Mouse (Mus musculus): Measurements from ENCODE around the gene Slc16a6. TPM values are rescaled to one million over a fixed set of nuclear protein-coding genes. Genes with fewer than 3 reads are reported as not detected.

Gene Slc16a6
- total RNA-seq, 2 experiments from 2014 or later, result 10.9 to 19.9 TPM

DNA sequence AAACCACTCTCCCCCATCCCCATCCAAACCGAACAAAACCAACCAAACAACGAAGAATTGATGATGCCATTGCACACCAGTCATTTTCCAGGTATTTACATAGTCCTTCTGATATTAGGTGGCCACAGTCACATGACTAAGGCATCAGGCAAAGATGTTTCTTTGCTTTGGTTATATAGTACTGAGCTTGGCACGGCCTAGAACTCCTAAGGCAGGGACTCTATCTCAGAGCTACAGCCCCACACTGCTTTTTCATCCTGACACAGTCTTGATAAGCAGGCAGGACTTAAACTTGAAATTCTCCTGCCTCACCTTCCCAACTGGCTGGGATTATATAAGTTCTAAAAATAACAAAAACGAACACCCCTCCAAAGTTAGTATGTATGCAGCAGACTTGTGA lies 8.3 kb downstream of the Slc16a6 start:
- no peak for DNase-seq
- intact Hi-C loops (cut with DNase I; ENCODE audit: low total_unique reads), result no loop called here

DNA sequence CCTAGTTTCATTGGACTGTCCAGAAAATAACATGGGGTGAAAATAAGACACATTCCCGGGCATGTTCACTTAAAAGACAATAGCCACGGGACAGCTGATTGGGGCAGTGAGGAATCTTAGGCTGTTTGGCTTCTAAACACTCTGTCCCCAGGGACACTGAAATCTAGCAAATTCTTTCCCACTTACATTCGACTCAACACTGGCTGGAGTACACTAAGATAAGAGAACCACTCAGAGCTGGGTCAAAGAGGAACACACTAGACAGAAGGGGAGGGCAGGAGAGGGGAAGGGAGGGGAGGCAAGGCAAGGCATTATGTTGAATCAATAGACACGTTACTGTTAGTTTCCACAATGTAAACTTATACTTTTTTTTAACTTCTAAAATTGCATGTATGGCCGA lies 12.8 kb downstream of the Slc16a6 start:
- no peak for DNase-seq
- intact Hi-C loops (cut with DNase I; ENCODE audit: low total_unique reads), result no loop called here

DNA sequence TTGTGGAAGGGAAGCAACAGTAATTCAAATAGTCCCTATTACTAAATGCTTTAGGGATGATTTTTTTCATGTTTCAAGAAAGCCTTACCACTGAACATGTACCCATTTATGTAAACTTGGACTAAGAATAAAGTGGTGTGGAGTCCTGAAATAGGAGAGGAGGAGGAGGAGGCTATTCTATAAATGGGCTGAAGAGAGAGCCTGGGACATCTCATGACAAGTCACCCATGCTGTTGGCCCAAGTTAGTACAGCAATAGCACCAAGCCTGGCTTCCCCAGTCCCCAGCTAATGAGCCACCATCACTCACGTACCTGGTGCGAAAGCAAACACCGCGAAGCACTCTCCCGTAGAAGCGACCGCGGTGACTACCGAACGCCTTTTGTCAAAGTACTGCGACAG lies 15.2 kb downstream of the Slc16a6 start:
- DNase-seq, result no peak
- intact Hi-C loops (cut with DNase I; ENCODE audit: low total_unique reads), result no loop called here

DNA sequence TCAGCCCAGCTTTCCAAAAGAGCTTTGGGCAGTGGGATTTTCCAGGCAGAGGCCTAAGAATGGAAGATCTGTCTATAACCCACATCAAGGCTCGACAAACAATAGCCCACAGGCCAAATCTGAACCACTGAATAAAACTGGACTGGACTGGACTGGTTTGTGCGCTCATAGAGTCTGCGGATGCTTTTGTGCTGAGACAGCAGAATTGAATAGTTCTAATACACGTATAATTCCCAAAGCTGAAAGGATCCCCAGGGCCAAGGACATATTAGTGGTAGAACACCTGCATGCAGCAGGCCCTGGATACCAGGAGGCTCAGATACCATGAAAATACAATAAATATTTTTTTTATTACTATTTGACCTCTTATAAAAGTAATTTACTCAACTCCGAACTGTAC lies 17.1 kb downstream of the Slc16a6 start:
- intact Hi-C loops (cut with DNase I; ENCODE audit: low total_unique reads), result no loop called here
- no peak for DNase-seq

DNA sequence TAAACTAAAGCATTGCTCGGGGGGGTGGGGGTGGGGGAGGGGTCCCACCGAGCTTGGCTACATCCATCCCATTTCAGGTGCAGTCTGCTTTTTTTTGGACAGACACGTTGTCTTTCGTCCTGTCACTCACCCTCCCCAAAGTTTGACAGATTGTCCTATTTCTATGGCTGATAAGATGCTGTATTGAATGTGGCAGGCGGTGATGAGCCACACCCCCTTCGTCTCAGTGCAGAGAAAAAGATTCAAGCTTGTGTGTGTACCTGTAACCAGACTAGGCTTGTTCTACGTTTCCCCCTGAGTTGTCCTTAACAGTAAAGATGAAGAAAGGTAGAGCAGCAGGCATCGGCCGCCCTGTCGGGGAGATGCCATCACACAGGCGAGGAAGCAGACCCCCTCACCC lies 22.2 kb downstream of the Slc16a6 start:
- intact Hi-C loops (cut with DNase I; ENCODE audit: low total_unique reads), result no loop called here
- no peak for DNase-seq

DNA sequence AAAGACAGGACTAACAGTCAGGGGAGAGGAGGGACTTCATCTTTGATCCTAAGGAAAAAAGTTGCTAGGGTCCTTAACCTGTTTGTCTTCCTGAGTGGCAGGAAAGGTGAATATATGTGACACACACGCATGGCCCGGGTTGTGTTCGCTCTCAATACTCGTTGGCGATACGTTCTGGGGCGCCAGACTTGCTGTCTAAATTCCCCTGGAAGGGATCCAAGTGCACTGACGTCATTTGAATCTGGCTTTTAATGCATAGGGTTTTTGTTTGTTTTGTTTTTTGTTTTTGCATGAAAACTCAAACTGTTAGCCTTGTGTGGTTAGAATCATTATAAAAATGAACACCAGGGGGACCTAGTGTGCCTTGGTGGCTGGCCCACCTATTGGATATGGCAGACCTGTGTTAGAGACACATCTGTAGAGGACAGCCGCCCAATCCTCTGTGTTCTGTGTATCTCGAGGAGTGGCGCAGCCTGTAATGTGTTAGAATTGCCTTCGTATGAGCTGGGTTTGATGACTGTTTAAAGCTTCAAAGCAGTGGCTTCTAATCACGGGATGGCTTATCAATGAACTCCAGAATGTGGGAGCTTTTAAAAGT lies 27.9 kb downstream of the Slc16a6 start:
- intact Hi-C loops (cut with DNase I; ENCODE audit: low total_unique reads), result loop anchor here (5.0 to 10.0 kb wide), 3 partner anchors 137 to 419 kb away; no protein-coding TSS in a partner anchor

DNA sequence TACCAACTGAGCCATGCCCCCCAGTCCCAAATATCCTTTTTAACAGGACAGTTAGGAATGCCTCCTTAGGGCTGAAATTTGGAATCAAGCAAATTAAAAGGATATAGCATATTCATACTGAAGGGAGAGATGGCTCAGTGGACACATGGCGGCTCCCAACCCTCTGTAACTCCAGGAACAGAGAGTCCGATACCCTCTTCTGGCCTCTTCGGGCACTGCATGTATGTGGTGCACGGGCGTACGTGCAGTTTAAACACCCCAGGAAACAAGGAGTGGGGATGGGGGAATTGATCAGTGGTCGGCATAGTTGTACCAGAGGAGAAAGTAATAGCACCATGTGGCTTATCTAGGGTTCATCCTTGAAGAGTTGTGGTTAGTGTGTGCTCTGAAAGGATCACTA lies 28.8 kb downstream of the Slc16a6 start:
- DNase-seq, result peak; percentile 19
- intact Hi-C loops (cut with DNase I; ENCODE audit: low total_unique reads), result loop anchor here (10.0 kb wide), 2 partner anchors 200 to 420 kb away; no protein-coding TSS in a partner anchor

More for the DNA sequence above, 27.9 kb downstream of the Slc16a6 start:
- no peak for DNase-seq

DNA sequence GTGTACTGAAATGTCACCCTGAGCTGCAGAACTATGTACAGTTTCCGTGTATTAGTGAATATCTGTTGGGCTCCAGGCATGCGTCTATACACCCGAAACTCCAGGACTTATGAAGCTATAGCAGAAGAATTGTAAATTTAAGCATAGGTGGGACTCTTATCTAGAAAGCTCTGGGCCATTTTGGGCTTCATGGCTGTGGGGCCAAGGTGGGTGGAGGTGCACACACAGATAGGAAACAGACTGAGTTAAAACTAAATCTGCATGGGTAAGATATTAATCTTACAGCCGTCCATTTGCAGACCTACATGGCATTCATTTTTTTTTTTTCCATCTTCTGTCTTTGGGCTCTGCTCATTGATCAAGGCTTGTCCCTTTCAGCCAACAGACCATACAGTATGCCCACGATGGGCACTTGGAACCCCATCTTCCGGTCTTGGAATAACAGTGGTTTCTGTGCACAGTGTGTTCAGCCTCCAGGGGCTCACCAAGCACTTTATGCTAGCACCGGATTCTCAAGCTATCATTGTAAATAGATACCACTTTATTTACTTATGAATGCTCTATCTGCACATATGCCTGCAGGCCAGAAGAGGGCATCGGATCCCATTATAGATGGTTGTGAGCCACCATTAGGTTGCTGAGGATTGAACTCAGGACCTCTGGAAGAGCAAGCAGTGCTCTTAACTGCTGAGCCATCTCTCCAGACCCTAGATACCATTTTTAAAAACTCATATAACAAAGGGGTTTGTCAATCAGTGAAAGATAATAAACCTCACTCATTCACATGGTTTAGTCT lies 29.7 kb downstream of the Slc16a6 start:
- DNase-seq, result no peak
- intact Hi-C loops (cut with DNase I; ENCODE audit: low total_unique reads), result loop anchor here (10.0 kb wide), 2 partner anchors 199 to 421 kb away; no protein-coding TSS in a partner anchor

DNA sequence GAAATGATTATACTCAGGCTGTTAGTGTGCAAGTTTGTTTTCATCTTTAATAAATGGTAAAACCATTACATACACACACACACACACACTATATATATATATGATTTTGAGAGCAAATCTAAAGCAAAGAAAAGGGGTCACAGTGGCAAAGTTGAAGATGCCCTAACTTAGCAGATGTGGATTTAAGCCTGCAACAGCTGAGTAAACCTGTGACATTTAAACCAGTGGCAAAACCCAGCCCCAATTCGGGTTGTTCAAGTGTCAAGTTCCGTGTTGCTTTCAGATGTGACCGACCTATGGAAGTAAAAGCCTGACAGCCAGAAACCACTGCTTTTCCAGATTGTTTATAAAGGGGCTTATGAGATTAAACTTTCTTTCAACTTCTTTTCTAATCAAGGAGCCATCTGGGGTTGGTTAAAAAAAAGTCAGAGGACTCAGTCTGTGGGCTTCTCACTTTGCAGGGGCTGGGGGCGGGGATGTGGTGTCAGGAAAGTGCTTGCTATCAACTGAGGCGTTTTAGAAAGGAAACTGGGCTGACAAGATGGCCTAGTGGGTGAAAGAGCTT lies 31.1 kb downstream of the Slc16a6 start:
- no peak for DNase-seq
- intact Hi-C loops (cut with DNase I; ENCODE audit: low total_unique reads), result loop anchor here (10.0 kb wide), 2 partner anchors 197 to 423 kb away; no protein-coding TSS in a partner anchor

DNA sequence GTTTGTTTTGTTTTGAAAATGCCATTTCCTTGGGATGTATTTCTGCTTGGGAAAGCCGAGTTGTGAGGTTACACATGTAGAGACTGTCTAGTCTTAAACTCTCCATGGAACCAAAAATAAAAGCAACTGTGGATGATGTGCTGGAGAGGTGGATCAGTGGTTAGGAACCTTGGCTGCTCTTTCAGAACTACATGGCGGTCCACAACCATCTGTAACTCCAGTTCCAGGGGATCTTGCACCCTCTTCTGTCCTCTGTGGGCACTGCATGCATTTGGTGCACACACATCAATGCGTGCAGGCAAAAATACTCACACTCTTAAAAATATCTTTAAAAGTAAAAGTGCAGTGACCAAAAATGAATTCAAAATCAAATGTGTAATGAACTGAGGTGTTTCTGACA lies 32.3 kb downstream of the Slc16a6 start:
- intact Hi-C loops (cut with DNase I; ENCODE audit: low total_unique reads), result loop anchor here (10.0 kb wide), 2 partner anchors 196 to 424 kb away; no protein-coding TSS in a partner anchor
- no peak for DNase-seq

DNA sequence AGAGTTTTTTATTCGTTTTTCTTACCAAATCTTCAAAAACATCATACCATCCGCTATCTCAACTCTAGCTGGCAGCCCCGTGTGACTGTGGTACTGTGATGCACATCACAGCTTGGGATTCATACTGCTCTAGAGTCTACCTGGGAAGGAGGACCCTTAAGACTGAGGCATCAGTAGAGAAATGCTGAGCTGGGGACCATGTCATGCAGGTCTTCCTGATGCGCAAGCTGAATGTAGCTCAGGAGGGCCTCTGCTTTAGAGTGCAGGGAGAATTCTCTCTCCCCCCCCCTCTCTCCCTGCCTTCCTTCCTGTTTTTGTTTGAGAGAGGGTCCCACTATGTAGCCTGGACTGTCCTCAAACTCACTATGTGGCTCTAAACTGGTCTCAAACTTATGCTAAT lies 32.8 kb downstream of the Slc16a6 start:
- intact Hi-C loops (cut with DNase I; ENCODE audit: low total_unique reads), result loop anchor here (10.0 kb wide), 2 partner anchors 196 to 424 kb away; no protein-coding TSS in a partner anchor
- DNase-seq, result no peak

DNA sequence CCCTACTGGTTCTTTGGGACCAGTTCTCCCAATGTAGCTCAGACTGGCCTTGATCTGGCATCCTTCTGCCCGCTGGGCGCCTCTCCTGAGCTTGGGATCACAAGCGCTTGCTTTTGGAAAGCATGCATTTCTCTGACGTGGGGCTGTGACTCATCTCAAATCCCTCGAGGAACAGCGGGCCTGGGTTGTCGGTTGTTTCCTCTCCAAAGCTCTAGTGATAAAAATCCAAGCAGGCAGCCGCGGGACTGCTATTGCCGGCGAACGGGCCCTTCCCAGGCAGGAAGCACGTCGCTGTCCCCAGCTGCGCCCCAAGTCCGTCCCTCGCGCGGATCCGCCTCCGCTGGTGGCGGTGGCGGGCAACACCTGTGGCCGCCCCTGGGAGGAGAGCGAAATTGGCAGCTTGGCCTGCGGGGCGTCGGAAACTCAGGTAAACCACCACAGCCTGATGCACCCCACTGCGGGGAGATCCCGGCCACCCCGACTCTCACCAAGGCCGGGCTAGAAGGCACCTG lies 33.5 kb downstream of the Slc16a6 start:
- peak; percentile 83 for DNase-seq
- intact Hi-C loops (cut with DNase I; ENCODE audit: low total_unique reads), result loop anchor here (10.0 kb wide), 2 partner anchors 195 to 425 kb away; no protein-coding TSS in a partner anchor

DNA sequence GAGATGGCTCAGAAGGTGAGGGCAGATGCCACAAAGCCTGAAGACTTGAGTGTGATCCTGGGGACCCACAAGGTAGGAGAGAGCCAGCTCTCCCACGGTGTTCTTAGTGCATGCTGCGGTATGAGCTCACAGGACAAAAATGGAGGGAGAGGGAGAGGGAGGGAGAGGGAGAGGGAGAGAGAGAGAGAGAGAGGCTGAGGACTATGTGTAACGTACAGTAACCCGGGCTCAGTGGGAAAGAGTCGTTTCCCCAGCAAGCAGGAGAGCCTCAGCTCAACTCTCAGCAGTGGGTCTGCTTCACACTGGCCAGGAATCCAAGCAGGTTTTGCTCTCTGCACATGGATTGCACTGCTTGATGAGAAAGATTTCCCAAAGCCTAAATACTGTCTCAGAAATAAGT lies 34.2 kb downstream of the Slc16a6 start:
- intact Hi-C loops (cut with DNase I; ENCODE audit: low total_unique reads), result no loop called here
- no peak for DNase-seq

DNA sequence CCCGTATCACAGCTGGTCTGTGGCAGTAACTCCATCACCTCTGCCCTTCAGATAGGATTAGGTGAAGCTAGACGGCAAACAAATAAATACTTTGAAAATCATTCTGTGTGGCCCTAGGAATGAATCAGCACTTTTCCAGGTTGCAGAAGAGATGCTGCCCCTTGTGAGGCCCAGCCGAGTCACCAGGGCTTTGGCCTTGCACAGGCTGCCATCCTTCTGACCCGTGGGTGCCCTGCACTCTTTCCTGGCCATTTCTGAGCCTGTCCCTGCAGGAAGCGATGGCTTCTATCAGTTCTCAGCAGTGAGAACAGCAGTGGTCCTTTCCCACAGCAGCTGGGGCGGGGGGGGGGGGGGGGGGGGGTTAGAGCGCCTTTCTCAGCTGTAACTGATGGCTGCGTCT lies 36.5 kb downstream of the Slc16a6 start:
- DNase-seq, result no peak
- intact Hi-C loops (cut with DNase I; ENCODE audit: low total_unique reads), result no loop called here

DNA sequence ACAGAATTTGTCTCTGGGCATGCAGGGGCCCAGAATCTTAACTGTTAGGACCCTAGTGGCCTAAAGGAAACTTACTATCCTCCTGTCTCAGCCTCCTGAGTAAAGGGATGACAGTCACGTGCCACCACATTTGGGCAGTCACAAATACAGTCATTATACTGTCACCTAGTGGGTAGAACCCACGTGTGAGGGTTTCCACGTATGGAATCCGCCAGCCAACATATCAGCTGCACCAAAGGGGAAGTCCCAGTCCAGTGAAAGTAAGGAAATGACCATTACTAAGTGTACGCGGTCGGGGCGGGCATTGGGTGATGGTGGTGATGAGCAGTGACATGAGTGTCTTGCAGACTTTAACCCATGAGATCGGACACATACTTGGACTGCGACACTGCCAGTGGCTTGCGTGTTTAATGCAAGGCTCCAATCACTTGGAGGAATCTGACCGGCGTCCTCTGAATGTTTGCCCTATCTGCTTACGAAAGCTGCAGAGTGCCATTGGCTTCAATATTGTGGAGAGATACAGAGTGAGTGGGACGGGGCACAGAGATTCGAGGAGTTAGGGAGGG lies 39.1 kb downstream of the Slc16a6 start:
- intact Hi-C loops (cut with DNase I; ENCODE audit: low total_unique reads), result no loop called here
- no peak for DNase-seq

DNA sequence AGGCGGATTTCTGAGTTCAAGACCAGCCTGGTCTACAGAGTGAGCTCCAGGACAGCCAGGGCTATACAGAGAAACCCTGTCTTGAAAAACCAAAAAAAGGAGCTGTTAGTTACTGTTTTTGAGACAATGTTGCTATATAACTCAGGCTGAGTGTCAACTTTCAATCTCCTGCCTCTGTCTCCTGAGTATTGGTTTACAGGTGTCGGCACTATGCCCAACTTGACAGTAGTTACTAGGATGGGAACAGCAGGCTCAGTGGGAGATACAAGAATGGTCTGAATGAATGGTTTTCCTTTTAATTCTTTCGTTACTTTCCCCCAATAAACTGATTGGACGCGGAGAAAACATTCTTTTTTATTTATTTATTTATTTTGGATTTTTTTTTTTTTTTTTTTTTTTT lies 46.0 kb downstream of the Slc16a6 start:
- intact Hi-C loops (cut with DNase I; ENCODE audit: low total_unique reads), result no loop called here
- DNase-seq, result no peak

DNA sequence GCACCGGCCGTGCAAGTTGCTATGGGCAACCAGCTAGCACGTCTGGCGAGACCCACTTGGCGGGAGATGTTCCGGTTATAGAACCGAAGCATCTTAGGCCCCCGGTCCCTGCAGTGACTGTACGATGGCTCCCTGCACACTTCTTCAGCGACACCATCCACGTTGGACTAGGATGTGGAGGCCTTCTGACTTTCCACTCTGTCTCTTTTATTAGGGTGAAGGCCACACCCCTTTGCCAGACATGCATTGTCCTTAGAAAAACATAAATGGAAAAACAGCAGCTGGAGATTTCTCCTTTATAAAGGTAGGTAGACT lies 47.2 kb downstream of the Slc16a6 start:
- DNase-seq, result no peak
- intact Hi-C loops (cut with DNase I; ENCODE audit: low total_unique reads), result no loop called here

DNA sequence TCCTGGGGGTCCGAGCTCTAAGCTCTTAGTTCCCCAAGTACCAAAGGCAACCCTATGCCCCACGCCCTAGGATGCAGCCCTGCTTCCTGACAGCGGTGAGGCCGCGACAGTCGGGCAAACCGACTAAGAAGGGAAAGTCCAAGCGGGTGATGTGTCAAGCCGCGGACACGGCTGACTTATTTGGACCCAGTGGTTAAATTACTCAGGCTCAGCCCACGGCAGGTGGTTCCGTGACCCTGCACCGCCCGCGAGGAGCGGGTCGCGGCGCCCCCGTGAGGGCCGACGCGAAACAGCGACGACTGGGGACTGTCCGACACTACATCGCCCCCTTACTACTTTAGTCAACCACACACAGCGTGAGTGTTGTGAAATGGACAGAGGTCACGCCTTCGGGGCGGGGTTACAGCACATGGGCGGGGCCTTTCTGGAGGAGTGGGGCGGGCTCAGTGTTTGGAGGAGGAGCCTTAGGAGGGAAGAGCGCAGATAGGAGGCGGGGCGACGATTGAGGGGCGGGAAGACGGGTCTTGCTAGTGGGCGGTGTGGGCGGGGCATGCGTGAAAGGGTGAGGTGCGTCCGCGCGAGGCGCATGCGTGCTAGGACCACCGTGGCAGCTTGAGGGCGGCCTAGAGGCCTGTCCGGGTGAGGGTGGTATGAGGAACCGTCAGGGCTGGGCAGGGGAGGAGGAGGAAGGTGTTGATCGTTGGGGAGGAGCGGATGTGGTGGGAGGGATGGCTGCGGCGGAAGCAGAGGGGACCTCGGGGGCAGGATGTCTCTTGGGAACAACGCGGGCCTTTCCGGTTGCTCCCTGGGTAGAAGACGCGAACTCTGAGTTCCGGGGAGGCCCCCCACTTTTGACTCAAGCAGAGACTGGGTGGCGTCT lies 47.8 kb downstream of the Slc16a6 start, which contains the start of gene Amz2:
Gene Amz2, plus strand, starts transcription at position 555 of the 880 bp plus-strand sequence.
- intact Hi-C loops (cut with DNase I; ENCODE audit: low total_unique reads), result no loop called here
- DNase-seq, result peak; percentile 99

DNA sequence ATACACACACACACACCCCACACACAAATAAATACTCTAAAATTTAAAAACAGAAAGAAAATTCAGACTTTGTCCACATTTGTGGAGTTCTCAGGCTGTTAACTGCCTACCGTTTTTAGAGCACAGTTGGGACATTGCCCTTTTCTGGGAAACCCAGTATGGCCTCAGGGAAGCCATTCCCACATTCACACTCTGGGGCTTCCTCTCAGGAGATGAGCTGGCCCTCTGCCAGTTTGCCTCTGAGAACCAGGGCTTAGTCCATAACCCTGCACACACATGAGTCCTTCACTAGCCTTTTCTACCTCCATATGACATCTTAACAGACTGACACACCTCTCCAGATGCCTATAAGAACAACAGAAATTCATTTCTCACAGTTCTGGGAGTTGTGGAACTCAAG lies 50.1 kb downstream of the Slc16a6 start:
- intact Hi-C loops (cut with DNase I; ENCODE audit: low total_unique reads), result loop anchor here (5.0 kb wide), 2 partner anchors 51 to 96 kb away; no protein-coding TSS in a partner anchor
- DNase-seq, result no peak

Measured in gastrocnemius, postnatal 14 days (tissue).